Mouse (Mus musculus): ENCODE measurements around the gene Usp28. TPM values are rescaled to one million over a fixed set of nuclear protein-coding genes. Genes with fewer than 3 reads are reported as not detected.

The Usp28 gene
- total and polyA plus RNA-seq, 3 experiments, result 5.8 to 9.3 (median 7.0) TPM

- dilution Hi-C loops (cut with MboI; ENCODE audit: extremely low pct_ligation_motif_present, extremely low pct_unique_long_range_greater_than_20kb, low sequenced_read_pairs) (no loop called here), in situ Hi-C loops (cut with MboI; ENCODE audit: low pct_ligation_motif_present, low pct_unique_long_range_greater_than_20kb, low sequenced_read_pairs) (no loop called here)
- H3K27me3 ChIP-seq (replicated peaks), result no peaks in the 10 kb centered on the region
- H3K27ac ChIP-seq (ENCODE audit: insufficient read depth, low read depth), result no peak overlapping the region
- H3K4me3 ChIP-seq (replicated peaks in 1 of 3; ENCODE audit: low read depth in 2 of 3, low read length in 2 of 3, poor library complexity in 1 of 3), result no peak overlapping the region
- H3K9ac ChIP-seq (ENCODE audit: insufficient read depth, low read depth), result no peak overlapping the region
- TF ChIP-seq KAT2A (IDR thresholded peaks at IDR 0.05; ENCODE audit: insufficient replicate concordance, low read length) (no peak), IRF4 (IDR thresholded peaks at IDR 0.05; ENCODE audit: low read depth, low read length) (no peak), RCOR1 (conservative IDR thresholded peaks at IDR 0.05; ENCODE audit: low read depth, low read length) (no peak), SMC3 (IDR thresholded peaks at IDR 0.05; ENCODE audit: low read depth, low read length) (no peak), CTCF (conservative IDR thresholded peaks at IDR 0.05 in 1 of 2, IDR thresholded peaks at IDR 0.05 in 1 of 2; ENCODE audit: low read depth in 2 of 2, low read length in 2 of 2) (no peak), PAX5 (IDR thresholded peaks at IDR 0.05; ENCODE audit: low read length) (no peak), CHD2 (IDR thresholded peaks at IDR 0.05; ENCODE audit: low read length) (no peak), E2F4 (IDR thresholded peaks at IDR 0.05; ENCODE audit: insufficient replicate concordance, low read depth, low read length) (no peak), POLR2AphosphoS2 (IDR thresholded peaks at IDR 0.05; ENCODE audit: low read depth, low read length) (no peak), SIN3A (IDR thresholded peaks at IDR 0.05; ENCODE audit: low read length) (no peak), GABPA (IDR thresholded peaks at IDR 0.05; ENCODE audit: insufficient replicate concordance, low read depth, low read length) (no peak), RAD21 (IDR thresholded peaks at IDR 0.05; ENCODE audit: low read depth, low read length) (no peak), MYC (IDR thresholded peaks at IDR 0.05; ENCODE audit: low read depth, low read length) (no peak), ELF1 (IDR thresholded peaks at IDR 0.05; ENCODE audit: low read depth, low read length) (no peak), JUN (IDR thresholded peaks at IDR 0.05; ENCODE audit: insufficient read depth, low read depth, low read length) (no peak)
- peaks cover 10% of the 10 kb centered on the region for H3K79me2 ChIP-seq (replicated peaks; ENCODE audit: control insufficient read depth, extremely low read depth, insufficient read depth, poor library complexity, severe bottlenecking)
- peaks cover 10 to 12% of the 10 kb centered on the region in 2 experiments for H3K36me3 ChIP-seq (replicated peaks in 1 of 2; ENCODE audit: control insufficient read depth in 1 of 2, insufficient read depth in 1 of 2, low read length in 1 of 2)
- peaks cover 0 to 34% of the 10 kb centered on the region in 2 experiments; a peak in 3 of 4 replicates for H3K4me1 ChIP-seq (ENCODE audit: control insufficient read depth in 1 of 2, insufficient read depth in 2 of 2)
- no peaks in the 10 kb centered on the region for H3K9me3 ChIP-seq (replicated peaks; ENCODE audit: low read length)
- DNase-seq (ENCODE audit: extremely low read depth), result no peak
- no peak overlapping the region for H3K4me2 ChIP-seq (ENCODE audit: insufficient read depth, low read depth, poor library complexity, severe bottlenecking)
These were observed 68.9 kb downstream of the Usp28 start for GRCm38 (mm10) chr9:49054028-49054427.

- Histone ChIP-seq H3K36me3 (replicated peaks in 1 of 2; ENCODE audit: control insufficient read depth in 1 of 2, insufficient read depth in 1 of 2, low read length in 1 of 2) (peaks cover 19 to 24% of the 10 kb centered on the region in 2 experiments), H3K4me1 (ENCODE audit: control insufficient read depth in 1 of 2, insufficient read depth in 2 of 2) (peaks cover 0 to 31% of the 10 kb centered on the region in 2 experiments; a peak in 3 of 4 replicates), H3K27me3 (replicated peaks) (no peaks in the 10 kb centered on the region), H3K9me3 (replicated peaks; ENCODE audit: low read length) (no peaks in the 10 kb centered on the region), H3K27ac (ENCODE audit: insufficient read depth, low read depth) (peak within 1 kb of the TSS; percentile 7; the same call in 1 of the 2 replicates), H3K79me2 (replicated peaks; ENCODE audit: control insufficient read depth, extremely low read depth, insufficient read depth, poor library complexity, severe bottlenecking) (peaks cover 10% of the 10 kb centered on the region), H3K4me3 (replicated peaks in 1 of 3; ENCODE audit: low read depth in 2 of 3, low read length in 2 of 3, poor library complexity in 1 of 3) (peak within 1 kb of the TSS; percentile 72 to 80 (median 75)), H3K9ac (ENCODE audit: insufficient read depth, low read depth) (peak within 1 kb of the TSS; percentile 66), H3K4me2 (ENCODE audit: insufficient read depth, low read depth, poor library complexity, severe bottlenecking) (peak within 1 kb of the TSS; percentile 97)
- peak; percentile 96 for DNase-seq (ENCODE audit: extremely low read depth)
- dilution Hi-C loops (cut with MboI; ENCODE audit: extremely low pct_ligation_motif_present, extremely low pct_unique_long_range_greater_than_20kb, low sequenced_read_pairs), result no loop called here
- in situ Hi-C loops (cut with MboI; ENCODE audit: low pct_ligation_motif_present, low pct_unique_long_range_greater_than_20kb, low sequenced_read_pairs), result no loop called here
- TF ChIP-seq MAZ (IDR thresholded peaks at IDR 0.05; ENCODE audit: low read depth, low read length), result no peak
- TF ChIP-seq SIN3A (IDR thresholded peaks at IDR 0.05; ENCODE audit: low read length), result peak; percentile 65; the same call in 1 of the 2 replicates
- TF ChIP-seq ELF1 (IDR thresholded peaks at IDR 0.05; ENCODE audit: low read depth, low read length), result peak; percentile 72
- 0 out of 2 replicates have a peak, but pooled peaks have one; percentile 5 for TF ChIP-seq MYC (IDR thresholded peaks at IDR 0.05; ENCODE audit: low read depth, low read length)
- TF ChIP-seq MEF2A (IDR thresholded peaks at IDR 0.05; ENCODE audit: borderline replicate concordance, low read depth, low read length), result peak; percentile 39; the same call in 1 of the 2 replicates
- TF ChIP-seq IRF4 (IDR thresholded peaks at IDR 0.05; ENCODE audit: low read depth, low read length), result 0 out of 2 replicates have a peak, but pooled peaks have one; percentile 21
- TF ChIP-seq NELFE (IDR thresholded peaks at IDR 0.05; ENCODE audit: low read depth, low read length), result peak; percentile 67
- TF ChIP-seq E2F4 (IDR thresholded peaks at IDR 0.05; ENCODE audit: insufficient replicate concordance, low read depth, low read length), result peak; percentile 93; the same call in 1 of the 2 replicates
- peak; percentile 97 for TF ChIP-seq HCFC1 (IDR thresholded peaks at IDR 0.05; ENCODE audit: low read depth, low read length)
- peak; percentile 79 for TF ChIP-seq POLR2A (IDR thresholded peaks at IDR 0.05; ENCODE audit: low read depth, low read length)
- TF ChIP-seq ZC3H11A (IDR thresholded peaks at IDR 0.05; ENCODE audit: low read depth, low read length), result no peak
- TF ChIP-seq MAX (IDR thresholded peaks at IDR 0.05; ENCODE audit: low read length), result 0 out of 2 replicates have a peak, but pooled peaks have one; percentile 31
- peak; percentile 89; the same call in 1 of the 2 replicates for TF ChIP-seq KAT2A (IDR thresholded peaks at IDR 0.05; ENCODE audit: insufficient replicate concordance, low read length)
- TF ChIP-seq TBP (conservative IDR thresholded peaks at IDR 0.05; ENCODE audit: low read depth, low read length), result 0 out of 2 replicates have a peak, but pooled peaks have one; percentile 21
- no peak for TF ChIP-seq ZKSCAN1 (IDR thresholded peaks at IDR 0.05; ENCODE audit: borderline replicate concordance, low read depth, low read length)
- TF ChIP-seq BHLHE40 (IDR thresholded peaks at IDR 0.05; ENCODE audit: low read depth, low read length), result no peak
- peak; percentile 84; the same call in 1 of the 2 replicates for TF ChIP-seq TCF12 (IDR thresholded peaks at IDR 0.05; ENCODE audit: low read depth, low read length)
- peak; percentile 88 for TF ChIP-seq ZNF384 (IDR thresholded peaks at IDR 0.05; ENCODE audit: low read depth, low read length)
- peak; percentile 42; the same call in 1 of the 2 replicates for TF ChIP-seq GABPA (IDR thresholded peaks at IDR 0.05; ENCODE audit: insufficient replicate concordance, low read depth, low read length)
- peak; percentile 87 for TF ChIP-seq NRF1 (IDR thresholded peaks at IDR 0.05; ENCODE audit: low read depth, low read length)
These were observed 70.4 kb downstream of the Usp28 start, which contains the start of gene Zw10 for GRCm38 (mm10) chr9:49055333-49056205. TSS of gene Zw10 (plus strand) at chr9:49055613.

All from CH12.LX (cell line).